Comparison of ENCODE assay signal across 17 mouse cellular contexts in genomic region chr10:85591296-85591695, GRCm38 (mm10).
DNase-seq lines count a peak whose midpoint lies in the region; TF ChIP-seq lines count a peak whose summit lies in the region.
"Had no signal": no experiment of that assay in that cellular context is flagged by ENCODE, and none has a peak within 500 bp of the region (broad histone marks: within the 10 kb centered on the region; RNA-seq: fewer than 3 reads in every experiment).

No protein-coding gene starts in this region.

- 69% methylated on average over 2 of the region's 2 CpGs for WGBS in lung, adult 2 months

- TF ChIP-seq POLR2A in lung, adult 2 months (IDR thresholded peaks at IDR 0.05; ENCODE audit: borderline replicate concordance, extremely low read depth, low read depth, low read length): no peak

- peak; percentile 26 for DNase-seq in adrenal gland, postnatal 14 days
- no peak for DNase-seq in adrenal gland, adult 18-20 months (ENCODE audit: low spot score in 2 of 2)
- peak; percentile 21 to 33 for DNase-seq in lung, adult 18-20 months
- no peak for DNase-seq in lung, adult 2 months
- DNase-seq in gonadal fat pad, adult 2 months (ENCODE audit: low read depth): peak; percentile 23
- DNase-seq in spleen, postnatal 36 days (ENCODE audit: low spot score in 2 of 2): no peak
- DNase-seq: cerebellum, adult 2 months; gastrocnemius, postnatal 10 days; heart, postnatal 36 days had no signal

- no peaks in the 10 kb centered on the region for H3K4me1 ChIP-seq in lung, adult 2 months (ENCODE audit: control insufficient read depth, insufficient read depth, low read length)
- H3K4me1 ChIP-seq in E14TG2a.4 (replicated peaks; ENCODE audit: low read depth, low read length): peaks cover 23% of the 10 kb centered on the region
- H3K4me1 ChIP-seq: embryonic facial prominence, embryonic 15.5 days; heart, embryonic 13.5 days had no signal

- no peak overlapping the region for H3K4me3 ChIP-seq in lung, adult 2 months (replicated peaks; ENCODE audit: extremely low read depth, low read depth, low read length)
- H3K4me3 ChIP-seq in E14TG2a.4 (replicated peaks; ENCODE audit: low read length): peak overlapping the region; percentile 41; the same call in 1 of the 2 replicates
- H3K4me3 ChIP-seq: embryonic facial prominence, embryonic 15.5 days; erythroblast, embryonic 14.5 days; forebrain, embryonic 10.5 days; forebrain, embryonic 15.5 days; heart, embryonic 13.5 days; hindbrain, embryonic 15.5 days had no signal

- no peaks in the 10 kb centered on the region for H3K9me3 ChIP-seq in E14TG2a.4 (ENCODE audit: low read length)
- H3K9me3 ChIP-seq: embryonic facial prominence, embryonic 15.5 days; forebrain, embryonic 10.5 days; forebrain, embryonic 15.5 days; heart, embryonic 13.5 days; hindbrain, embryonic 15.5 days had no signal

- TF ChIP-seq CTCF in lung, adult 2 months (IDR thresholded peaks at IDR 0.05; ENCODE audit: insufficient read depth, low read length): no peak
- no peak for TF ChIP-seq CTCF in E14TG2a.4 (conservative IDR thresholded peaks at IDR 0.05; ENCODE audit: low read length)

- no peaks in the 10 kb centered on the region for H3K36me3 ChIP-seq in E14TG2a.4 (ENCODE audit: insufficient read depth, low read length)
- H3K36me3 ChIP-seq: embryonic facial prominence, embryonic 15.5 days; forebrain, embryonic 10.5 days; forebrain, embryonic 15.5 days; heart, embryonic 13.5 days; hindbrain, embryonic 15.5 days had no signal

- H3K27me3 ChIP-seq in E14TG2a.4 (ENCODE audit: insufficient read depth, low read length): no peaks in the 10 kb centered on the region; the same call in 1 of the 2 replicates
- H3K27me3 ChIP-seq: CH12.LX; embryonic facial prominence, embryonic 15.5 days; forebrain, embryonic 15.5 days; heart, embryonic 13.5 days; hindbrain, embryonic 15.5 days had no signal

Comparison
In these comparisons a context has a peak if more than half of its experiments do, and no peak if none do; other contexts are left out.
1. DNase-seq: peak in adrenal gland, postnatal 14 days (single experiment), lung, adult 18-20 months (2 of 2) and gonadal fat pad, adult 2 months (single experiment); none in adrenal gland, adult 18-20 months (0 of 2), lung, adult 2 months (single experiment) and spleen, postnatal 36 days (0 of 2).